ENCODE assay signal across 8 mouse cellular contexts in genomic region chr17:24737135-24737810, GRCm38 (mm10). TPM values are rescaled to one million over a fixed set of nuclear protein-coding genes. Genes with fewer than 3 reads are reported as not detected.
DNase-seq lines count a peak whose midpoint lies in the region; ATAC-seq and TF ChIP-seq lines count a peak whose summit lies in the region.

No protein-coding gene starts in this region.

- H3K4me1 ChIP-seq in MEL (ENCODE audit: control insufficient read depth in 1 of 2, insufficient read depth in 2 of 2, low read length in 2 of 2) = peaks cover 0 to 17% of the 10 kb centered on the region in 2 experiments; a peak in 2 of 4 replicates
- H3K4me1 ChIP-seq in hindbrain, embryonic 13.5 days (replicated peaks) = peaks cover 27% of the 10 kb centered on the region
- peaks cover 30% of the 10 kb centered on the region for H3K4me1 ChIP-seq in liver, postnatal 0 days (ENCODE audit: insufficient read depth)
- H3K4me1 ChIP-seq in stomach, postnatal 0 days (replicated peaks; ENCODE audit: control insufficient read depth, insufficient read depth) = peaks cover 7% of the 10 kb centered on the region; the same call in 1 of the 2 replicates

- TF ChIP-seq POLR2A in MEL (IDR thresholded peaks at IDR 0.05; ENCODE audit: control insufficient read depth in 1 of 2, insufficient read depth in 1 of 2, low read depth in 1 of 2, low read length in 2 of 2, poor library complexity in 1 of 2) = no peak

- 28% methylated on average over 8 of the region's 8 CpGs for WGBS in hindbrain, embryonic 13.5 days
- 20% methylated on average over 8 of the region's 8 CpGs for WGBS in liver, postnatal 0 days (ENCODE audit: insufficient replicate concordance)
- 16% methylated on average over 8 of the region's 8 CpGs for WGBS in stomach, postnatal 0 days

- DNase-seq in adrenal gland, adult 2 months = peak; percentile 40
- DNase-seq in adrenal gland, postnatal 36 days = no peak
- DNase-seq in MEL (ENCODE audit: low read depth, low spot score) = peak; percentile 47
- peak; percentile 36 for DNase-seq in liver, postnatal 0 days
- no peak for DNase-seq in stomach, postnatal 0 days (ENCODE audit: low spot score)
- no peak for DNase-seq in cerebellum, adult 18-20 months
- DNase-seq in cerebellum, adult 8-10 months = no peak

- no peak for ATAC-seq in hindbrain, embryonic 13.5 days (ENCODE audit: low FRiP score)
- peak; percentile 6; the same call in 1 of the 2 replicates for ATAC-seq in liver, postnatal 0 days
- ATAC-seq in stomach, postnatal 0 days (ENCODE audit: low FRiP score, low TSS enrichment) = no peak

- peaks cover 0 to 10% of the 10 kb centered on the region in 2 experiments; a peak in 1 of 4 replicates for H3K36me3 ChIP-seq in MEL (ENCODE audit: control insufficient read depth in 1 of 2, insufficient read depth in 2 of 2, low read length in 2 of 2)
- peaks cover 16% of the 10 kb centered on the region for H3K36me3 ChIP-seq in hindbrain, embryonic 13.5 days
- H3K36me3 ChIP-seq in liver, postnatal 0 days (replicated peaks; ENCODE audit: insufficient read depth, low read length) = peaks cover 24% of the 10 kb centered on the region
- H3K36me3 ChIP-seq in stomach, postnatal 0 days (ENCODE audit: control insufficient read depth, insufficient read depth, low read length) = peaks cover 11% of the 10 kb centered on the region; the same call in 1 of the 2 replicates

- peak overlapping the region; percentile 90 to 93; a peak in 3 of 4 replicates for H3K4me3 ChIP-seq in MEL (ENCODE audit: control insufficient read depth in 1 of 2, insufficient read depth in 1 of 2, low read depth in 2 of 2, low read length in 2 of 2)
- peak overlapping the region; percentile 51 for H3K4me3 ChIP-seq in hindbrain, embryonic 13.5 days
- H3K4me3 ChIP-seq in liver, postnatal 0 days (ENCODE audit: low read depth, low read length) = peak overlapping the region; percentile 90
- peak overlapping the region; percentile 65 for H3K4me3 ChIP-seq in stomach, postnatal 0 days (ENCODE audit: low read depth, low read length)

- peaks cover 2% of the 10 kb centered on the region; the same call in 1 of the 2 replicates for H3K79me2 ChIP-seq in MEL (ENCODE audit: control insufficient read depth, insufficient read depth, low read length, poor library complexity)

- no peak overlapping the region for H3K27ac ChIP-seq in MEL (ENCODE audit: control insufficient read depth, low read depth, low read length)
- no peak overlapping the region for H3K27ac ChIP-seq in hindbrain, embryonic 13.5 days
- H3K27ac ChIP-seq in liver, postnatal 0 days (ENCODE audit: low read depth) = peak overlapping the region; percentile 98
- H3K27ac ChIP-seq in stomach, postnatal 0 days (replicated peaks) = peak overlapping the region; percentile 83

- no peaks in the 10 kb centered on the region for H3K9me3 ChIP-seq in MEL (replicated peaks; ENCODE audit: insufficient read depth, low read length)
- no peaks in the 10 kb centered on the region for H3K9me3 ChIP-seq in hindbrain, embryonic 13.5 days
- no peaks in the 10 kb centered on the region for H3K9me3 ChIP-seq in liver, postnatal 0 days (ENCODE audit: low read length)
- H3K9me3 ChIP-seq in stomach, postnatal 0 days (ENCODE audit: control insufficient read depth, low read length) = no peaks in the 10 kb centered on the region

- H3K9ac ChIP-seq in MEL (ENCODE audit: control insufficient read depth, low read depth, low read length, poor library complexity, severe bottlenecking) = peak overlapping the region; percentile 28; the same call in 1 of the 2 replicates
- peak overlapping the region; percentile 69; the same call in 1 of the 2 replicates for H3K9ac ChIP-seq in hindbrain, embryonic 13.5 days
- peak overlapping the region; percentile 92 for H3K9ac ChIP-seq in liver, postnatal 0 days (replicated peaks)
- peak overlapping the region; percentile 79 for H3K9ac ChIP-seq in stomach, postnatal 0 days (ENCODE audit: low read length)

- TF ChIP-seq EP300 in MEL (IDR thresholded peaks at IDR 0.05; ENCODE audit: low read depth in 1 of 2, low read length in 2 of 2) = no peak
- no peak for TF ChIP-seq EP300 in liver, postnatal 0 days (IDR thresholded peaks at IDR 0.05; ENCODE audit: low read depth)
- TF ChIP-seq EP300 in stomach, postnatal 0 days (optimal IDR thresholded peaks at IDR 0.05) = no peak

- no peaks in the 10 kb centered on the region for H3K27me3 ChIP-seq in MEL (ENCODE audit: control insufficient read depth in 1 of 2, insufficient read depth in 2 of 2, low read length in 2 of 2)
- 0 out of 2 replicates have a peak, but pooled peaks cover 3% of the 10 kb centered on the region for H3K27me3 ChIP-seq in hindbrain, embryonic 13.5 days
- H3K27me3 ChIP-seq in liver, postnatal 0 days (ENCODE audit: insufficient read depth, low read length) = no peaks in the 10 kb centered on the region
- no peaks in the 10 kb centered on the region for H3K27me3 ChIP-seq in stomach, postnatal 0 days (ENCODE audit: control insufficient read depth, insufficient read depth, low read length)

- H3K4me2 ChIP-seq in hindbrain, embryonic 13.5 days = peak overlapping the region; percentile 68
- peak overlapping the region; percentile 98 for H3K4me2 ChIP-seq in liver, postnatal 0 days (ENCODE audit: low read depth, low read length)
- H3K4me2 ChIP-seq in stomach, postnatal 0 days (replicated peaks; ENCODE audit: low read depth) = peak overlapping the region; percentile 87

- peak in 2 of 3 experiments; percentile 14 to 21; a peak in 2 of 6 replicates for TF ChIP-seq CTCF in MEL (IDR thresholded peaks at IDR 0.05 in 2 of 3, conservative IDR thresholded peaks at IDR 0.05 in 1 of 3; ENCODE audit: control insufficient read depth in 1 of 3, insufficient read depth in 1 of 3, low read depth in 2 of 3, low read length in 3 of 3, poor library complexity in 1 of 3, severe bottlenecking in 1 of 3)
- peak; percentile 46 for TF ChIP-seq CTCF in liver, postnatal 0 days (IDR thresholded peaks at IDR 0.05; ENCODE audit: low read depth)
- peak; percentile 50 for TF ChIP-seq CTCF in stomach, postnatal 0 days (IDR thresholded peaks at IDR 0.05; ENCODE audit: low read depth)

- TF ChIP-seq RAD21 in MEL (IDR thresholded peaks at IDR 0.05; ENCODE audit: low read depth, low read length) = no peak

RNA-seq across cellular contexts. Expression of gene Msrb1, which starts 0.8 kb away (rescaled TPM):
- 100 to 1,000 TPM in 1 of 2 experiments, 10 to 100 TPM in 1; 95.7 to 101 TPM for total RNA-seq in adrenal gland, adult 2 months (2021)
- polyA plus RNA-seq in adrenal gland, adult 2 months (2012; rRNA removed) = 108 and 118 TPM in 2 replicates
- total RNA-seq in adrenal gland, postnatal 36 days (2021) = 10 to 100 TPM; 84.2 to 86.1 TPM
- 27.0 and 31.9 TPM in 2 replicates for total RNA-seq in MEL (2012; rRNA removed)
- 10 to 100 TPM in 1 of 2 experiments, not detected in 1; 58.6 TPM for polyA plus RNA-seq in MEL (2012; ENCODE audit: insufficient read depth in 1 of 2, insufficient read length in 2 of 2, low read depth in 1 of 2, low replicate concordance in 2 of 2, missing spikeins in 1 of 2)
- 20.2 and 24.0 TPM in 2 replicates for polyA plus RNA-seq in hindbrain, embryonic 13.5 days (2015; fragmentation: Nextera tagmentation; extraction: Ambion mirVana)
- polyA plus RNA-seq in liver, postnatal 0 days (2015; fragmentation: Nextera tagmentation; extraction: Ambion mirVana) = 116 and 119 TPM in 2 replicates
- polyA plus RNA-seq in stomach, postnatal 0 days (2015; fragmentation: Nextera tagmentation; extraction: Ambion mirVana) = 51.7 and 54.2 TPM in 2 replicates

RNA-seq across cellular contexts. Expression of gene Rpl3l, which starts 9.7 kb away (rescaled TPM):
- total RNA-seq in adrenal gland, adult 2 months (2021) = under 1 TPM in 1 of 2 experiments, not detected in 1; 0.28 TPM
- 0.17 TPM in 1 of 2 replicates, not detected in the other for polyA plus RNA-seq in adrenal gland, adult 2 months (2012; rRNA removed)
- under 1 TPM in 1 of 2 experiments, not detected in 1; 0.40 TPM for total RNA-seq in adrenal gland, postnatal 36 days (2021)
- 0.12 and 0.13 TPM in 2 replicates for total RNA-seq in MEL (2012; rRNA removed)
- polyA plus RNA-seq in MEL (2012; ENCODE audit: insufficient read depth in 1 of 2, insufficient read length in 2 of 2, low read depth in 1 of 2, low replicate concordance in 2 of 2, missing spikeins in 1 of 2) = under 1 TPM in 1 of 2 experiments, not detected in 1; 0.24 TPM
- polyA plus RNA-seq in hindbrain, embryonic 13.5 days (2015; fragmentation: Nextera tagmentation; extraction: Ambion mirVana) = not detected in 2 replicates
- 0.14 and 1.4 TPM in 2 replicates for polyA plus RNA-seq in liver, postnatal 0 days (2015; fragmentation: Nextera tagmentation; extraction: Ambion mirVana)
- 0.23 and 0.28 TPM in 2 replicates for polyA plus RNA-seq in stomach, postnatal 0 days (2015; fragmentation: Nextera tagmentation; extraction: Ambion mirVana)

RNA-seq across cellular contexts. Expression of gene Ndufb10, which starts 13.0 kb away (rescaled TPM):
- total RNA-seq in adrenal gland, adult 2 months (2021) = 100 to 1,000 TPM; 242 to 306 TPM
- 277 and 298 TPM in 2 replicates for polyA plus RNA-seq in adrenal gland, adult 2 months (2012; rRNA removed)
- total RNA-seq in adrenal gland, postnatal 36 days (2021) = 100 to 1,000 TPM; 239 to 246 TPM
- total RNA-seq in MEL (2012; rRNA removed) = 258 and 292 TPM in 2 replicates
- polyA plus RNA-seq in MEL (2012; ENCODE audit: insufficient read depth in 1 of 2, insufficient read length in 2 of 2, low read depth in 1 of 2, low replicate concordance in 2 of 2, missing spikeins in 1 of 2) = 100 to 1,000 TPM in 1 of 2 experiments, not detected in 1; 230 TPM
- 259 and 262 TPM in 2 replicates for polyA plus RNA-seq in hindbrain, embryonic 13.5 days (2015; fragmentation: Nextera tagmentation; extraction: Ambion mirVana)
- 355 TPM in 2 replicates for polyA plus RNA-seq in liver, postnatal 0 days (2015; fragmentation: Nextera tagmentation; extraction: Ambion mirVana)
- 256 and 269 TPM in 2 replicates for polyA plus RNA-seq in stomach, postnatal 0 days (2015; fragmentation: Nextera tagmentation; extraction: Ambion mirVana)

RNA-seq across cellular contexts. Expression of gene Hs3st6, which starts 15.5 kb away (rescaled TPM):
- 1 to 10 TPM; 1.8 to 1.9 TPM for total RNA-seq in adrenal gland, adult 2 months (2021)
- 7.5 TPM in 2 replicates for polyA plus RNA-seq in adrenal gland, adult 2 months (2012; rRNA removed)
- 1 to 10 TPM; 1.8 to 2.2 TPM for total RNA-seq in adrenal gland, postnatal 36 days (2021)
- total RNA-seq in MEL (2012; rRNA removed) = not detected in 2 replicates
- not detected for polyA plus RNA-seq in MEL (2012; ENCODE audit: insufficient read depth in 1 of 2, insufficient read length in 2 of 2, low read depth in 1 of 2, low replicate concordance in 2 of 2, missing spikeins in 1 of 2)
- 0.28 and 0.45 TPM in 2 replicates for polyA plus RNA-seq in hindbrain, embryonic 13.5 days (2015; fragmentation: Nextera tagmentation; extraction: Ambion mirVana)
- polyA plus RNA-seq in liver, postnatal 0 days (2015; fragmentation: Nextera tagmentation; extraction: Ambion mirVana) = 0.20 and 0.64 TPM in 2 replicates
- 1.4 and 1.8 TPM in 2 replicates for polyA plus RNA-seq in stomach, postnatal 0 days (2015; fragmentation: Nextera tagmentation; extraction: Ambion mirVana)

RNA-seq across cellular contexts. Expression of gene Rps2, which starts 19.4 kb away (rescaled TPM):
- total RNA-seq in adrenal gland, adult 2 months (2021) = 100 to 1,000 TPM; 718 to 903 TPM
- 2,302 and 2,907 TPM in 2 replicates for polyA plus RNA-seq in adrenal gland, adult 2 months (2012; rRNA removed)
- total RNA-seq in adrenal gland, postnatal 36 days (2021) = 100 to 1,000 TPM; 720 to 747 TPM
- total RNA-seq in MEL (2012; rRNA removed) = 3,755 and 4,516 TPM in 2 replicates
- 1,000 to 10,000 TPM in 1 of 2 experiments, not detected in 1; 1,852 TPM for polyA plus RNA-seq in MEL (2012; ENCODE audit: insufficient read depth in 1 of 2, insufficient read length in 2 of 2, low read depth in 1 of 2, low replicate concordance in 2 of 2, missing spikeins in 1 of 2)
- 782 and 783 TPM in 2 replicates for polyA plus RNA-seq in hindbrain, embryonic 13.5 days (2015; fragmentation: Nextera tagmentation; extraction: Ambion mirVana)
- polyA plus RNA-seq in liver, postnatal 0 days (2015; fragmentation: Nextera tagmentation; extraction: Ambion mirVana) = 819 and 856 TPM in 2 replicates
- polyA plus RNA-seq in stomach, postnatal 0 days (2015; fragmentation: Nextera tagmentation; extraction: Ambion mirVana) = 1,081 and 1,135 TPM in 2 replicates

Comparison
In these comparisons a context has a peak if more than half of its experiments do, and no peak if none do; other contexts are left out.
1. DNase-seq: peak in adrenal gland, adult 2 months (single experiment), MEL (single experiment) and liver, postnatal 0 days (single experiment); none in adrenal gland, postnatal 36 days (0 of 2), stomach, postnatal 0 days (single experiment), cerebellum, adult 18-20 months (0 of 2) and cerebellum, adult 8-10 months (single experiment).
2. H3K27ac ChIP-seq: peak in liver, postnatal 0 days (single experiment) and stomach, postnatal 0 days (single experiment); none in MEL (single experiment) and hindbrain, embryonic 13.5 days (single experiment).
3. H3K9ac ChIP-seq: peak in every context shown above with its lines; median percentile 92 in liver, postnatal 0 days; 79 in stomach, postnatal 0 days; 69 in hindbrain, embryonic 13.5 days; 28 in MEL.
4. Peak in every context shown above with its lines, with median percentiles within 50 percentile points of each other: H3K4me3 ChIP-seq, CTCF ChIP-seq and H3K4me2 ChIP-seq.